Mouse (Mus musculus) neural tube, embryonic 12.5 days (tissue): Measurements from ENCODE around the gene Magel2. TPM values are rescaled to one million over a fixed set of nuclear protein-coding genes. Genes with fewer than 3 reads are reported as not detected.
A peak's percentile ranks its signal among the peaks of the same experiment; 100 is the strongest.

Experiments used
- ATAC-seq: fragments of 200-750 bp; cut with Nextera tagmentation; 2 replicates; pipeline ENCODE4 v1.8.0; 2017; ENCODE audit warnings: low read depth, mild to moderate bottlenecking, moderate TSS enrichment, moderate library complexity; ENCODE audit not compliant: low FRiP score
- H3K27ac ChIP-seq: fragments of 300-500 bp; sonication (generic); 2 replicates; pipeline ENCODE4 v1.5.1; 2016
- H3K27me3 ChIP-seq: fragments of 300-500 bp; sonication (generic); replicated peaks from 2 replicates; pipeline ENCODE4 v1.6.1; 2016; ENCODE audit warnings: mild to moderate bottlenecking
- H3K36me3 ChIP-seq: fragments of 300-500 bp; sonication (generic); 2 replicates; pipeline ENCODE4 v1.6.1; 2016; ENCODE audit warnings: mild to moderate bottlenecking
- H3K4me1 ChIP-seq: fragments of 300-500 bp; sonication (generic); 2 replicates; pipeline ENCODE4 v1.6.1; 2016
- H3K4me2 ChIP-seq: fragments of 300-500 bp; sonication (generic); replicated peaks from 2 replicates; pipeline ENCODE4 v1.6.1; 2016; ENCODE audit warnings: mild to moderate bottlenecking
- H3K4me3 ChIP-seq: fragments of 300-500 bp; sonication (generic); 2 replicates; pipeline ENCODE4 v1.5.1; 2016
- H3K9ac ChIP-seq: fragments of 300-500 bp; sonication (generic); 2 replicates; pipeline ENCODE4 v1.6.1; 2016; ENCODE audit warnings: mild to moderate bottlenecking
- H3K9me3 ChIP-seq: fragments of 300-500 bp; sonication (generic); 2 replicates; pipeline ENCODE4 v1.6.1; 2016; ENCODE audit warnings: mild to moderate bottlenecking
- WGBS: fragments of 180-500 bp; shearing (Covaris S2); methylation state at CpG from one replicate; pipeline ENCODE4 v1.1.7; 2016; 5-methylcytosine and 5-hydroxymethylcytosine counted together
- polyA plus RNA-seq: library from polyadenylated mRNA; unstranded; fragments of >200 nt; fragmentation: Nextera tagmentation; extraction: Ambion mirVana; gene quantifications from 2 replicates; pipeline ENCODE4 v1.2.1, GENCODE M21; 2016

Magel2 gene
- polyA plus RNA-seq, 1 experiment from 2014 or later = 7.2 TPM

DNA sequence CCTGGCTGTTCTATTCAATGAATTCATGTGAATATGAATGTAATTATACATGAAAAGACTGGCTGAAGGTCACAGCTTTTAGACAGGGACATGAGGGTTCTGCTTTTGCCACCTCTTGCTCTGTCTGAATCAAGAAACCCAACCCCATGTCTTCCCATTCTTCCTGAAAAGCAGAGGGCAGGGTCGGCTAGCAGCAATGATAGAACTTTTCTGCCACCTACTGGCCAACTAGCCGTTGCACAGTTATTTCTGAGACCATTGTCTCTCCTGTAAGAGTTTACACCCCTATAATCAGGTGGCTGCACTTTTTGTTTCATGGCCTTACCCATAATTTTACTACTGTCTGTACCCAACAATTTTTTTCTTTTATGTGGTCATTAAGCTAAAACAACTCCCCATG, 5.6 kb downstream of the Magel2 start:
- ATAC-seq = no peak
- peaks cover 12% of the 10 kb centered on the region; the same call in 1 of the 2 replicates for H3K4me1 ChIP-seq
- no peak overlapping the region for H3K4me3 ChIP-seq
- no peak overlapping the region for H3K27ac ChIP-seq
- WGBS = 12% methylated on average over 2 of the region's 2 CpGs
- peaks cover 26% of the 10 kb centered on the region for H3K9me3 ChIP-seq
- no peak overlapping the region for H3K4me2 ChIP-seq
- H3K27me3 ChIP-seq = no peaks in the 10 kb centered on the region
- no peaks in the 10 kb centered on the region for H3K36me3 ChIP-seq
- no peak overlapping the region for H3K9ac ChIP-seq

- Histone ChIP-seq H3K4me3 (no peak overlapping the region), H3K27me3 (no peaks in the 10 kb centered on the region), H3K27ac (no peak overlapping the region), H3K9me3 (no peaks in the 10 kb centered on the region), H3K9ac (no peak overlapping the region), H3K4me1 (no peaks in the 10 kb centered on the region), H3K36me3 (no peaks in the 10 kb centered on the region), H3K4me2 (no peak overlapping the region)
- 45% methylated on average over 4 of the region's 4 CpGs for WGBS
- no peak for ATAC-seq
These were observed 11.5 kb downstream of the Magel2 start for GRCm38 (mm10) chr7:62388291-62388690.

DNA sequence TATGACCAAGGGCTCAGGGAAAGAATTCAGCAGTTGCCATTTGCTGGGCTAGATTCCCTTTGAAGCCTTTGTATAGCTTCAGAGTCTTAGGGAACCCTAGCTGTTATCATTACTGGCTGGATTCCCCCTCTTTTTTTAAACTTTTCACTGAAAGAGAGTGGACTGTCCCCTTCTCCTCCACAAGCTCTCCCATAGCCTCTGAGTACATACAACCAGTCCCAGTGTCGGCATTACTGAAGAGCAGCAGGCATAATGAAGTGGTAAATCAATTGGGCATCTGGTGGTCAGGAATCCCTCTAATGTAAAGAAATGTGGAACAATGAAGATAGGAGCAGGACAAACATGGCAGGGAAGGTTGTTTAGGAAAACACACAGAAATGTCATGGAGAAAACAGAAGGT, 15.4 kb downstream of the Magel2 start:
- no peak overlapping the region for H3K4me3 ChIP-seq
- no peak for ATAC-seq
- H3K4me1 ChIP-seq = no peaks in the 10 kb centered on the region
- H3K4me2 ChIP-seq = no peak overlapping the region
- no peak overlapping the region for H3K27ac ChIP-seq
- no peak overlapping the region for H3K9ac ChIP-seq
- WGBS = 50% methylated on average over 1 of the region's 1 CpGs
- H3K36me3 ChIP-seq = no peaks in the 10 kb centered on the region
- no peaks in the 10 kb centered on the region for H3K27me3 ChIP-seq
- no peaks in the 10 kb centered on the region for H3K9me3 ChIP-seq

GRCm38 (mm10) chr7:62406573-62407050, 29.8 kb downstream of the Magel2 start:
- H3K9ac ChIP-seq = 0 out of 2 replicates have a peak overlapping the region, but pooled peaks have one; percentile 30
- peak overlapping the region; percentile 51 for H3K4me2 ChIP-seq
- 0 out of 2 replicates have a peak overlapping the region, but pooled peaks have one; percentile 15 for H3K4me3 ChIP-seq
- H3K27ac ChIP-seq = no peak overlapping the region
- peak; percentile 65; the same call in 1 of the 2 replicates for ATAC-seq
- 41% methylated on average over 19 of the region's 19 CpGs for WGBS
- H3K36me3 ChIP-seq = no peaks in the 10 kb centered on the region
- no peaks in the 10 kb centered on the region for H3K9me3 ChIP-seq
- H3K27me3 ChIP-seq = no peaks in the 10 kb centered on the region
- H3K4me1 ChIP-seq = 0 out of 2 replicates have a peak, but pooled peaks cover 4% of the 10 kb centered on the region

- no peak overlapping the region for H3K4me3 ChIP-seq
- H3K4me1 ChIP-seq = 0 out of 2 replicates have a peak, but pooled peaks cover 4% of the 10 kb centered on the region
- H3K27me3 ChIP-seq = no peaks in the 10 kb centered on the region
- H3K9ac ChIP-seq = no peak overlapping the region
- no peak overlapping the region for H3K27ac ChIP-seq
- H3K36me3 ChIP-seq = no peaks in the 10 kb centered on the region
- H3K9me3 ChIP-seq = no peaks in the 10 kb centered on the region
- 31% methylated on average over 3 of the region's 3 CpGs for WGBS
- no peak overlapping the region for H3K4me2 ChIP-seq
- ATAC-seq = no peak
These were observed 31.0 kb downstream of the Magel2 start for GRCm38 (mm10) chr7:62407803-62408202.

- H3K36me3 ChIP-seq = no peaks in the 10 kb centered on the region
- H3K9me3 ChIP-seq = peaks cover 8% of the 10 kb centered on the region; the same call in 1 of the 2 replicates
- H3K27me3 ChIP-seq = no peaks in the 10 kb centered on the region
- no peaks in the 10 kb centered on the region for H3K4me1 ChIP-seq
- ATAC-seq = no peak
- H3K9ac ChIP-seq = no peak overlapping the region
- no peak overlapping the region for H3K4me3 ChIP-seq
- 50% methylated on average over 1 of the region's 1 CpGs for WGBS
- H3K4me2 ChIP-seq = no peak overlapping the region
- no peak overlapping the region for H3K27ac ChIP-seq
These were observed 38.4 kb downstream of the Magel2 start for GRCm38 (mm10) chr7:62415222-62415621.

- peak overlapping the region; percentile 32; the same call in 1 of the 2 replicates for H3K4me2 ChIP-seq
- H3K36me3 ChIP-seq = no peaks in the 10 kb centered on the region
- H3K9ac ChIP-seq = no peak overlapping the region
- H3K27ac ChIP-seq = 0 out of 2 replicates have a peak overlapping the region, but pooled peaks have one; percentile 2
- no peak overlapping the region for H3K4me3 ChIP-seq
- no peak for ATAC-seq
- no peaks in the 10 kb centered on the region for H3K27me3 ChIP-seq
- no peaks in the 10 kb centered on the region for H3K4me1 ChIP-seq
- peaks cover 8% of the 10 kb centered on the region; the same call in 1 of the 2 replicates for H3K9me3 ChIP-seq
These were observed 39.4 kb downstream of the Magel2 start for GRCm38 (mm10) chr7:62416173-62416572.

- no peak for ATAC-seq
- no peak overlapping the region for H3K27ac ChIP-seq
- no peaks in the 10 kb centered on the region for H3K4me1 ChIP-seq
- peak overlapping the region; percentile 58 for H3K4me2 ChIP-seq
- H3K4me3 ChIP-seq = peak overlapping the region; percentile 53
- H3K9ac ChIP-seq = peak overlapping the region; percentile 83
- H3K36me3 ChIP-seq = no peaks in the 10 kb centered on the region
- no peaks in the 10 kb centered on the region for H3K27me3 ChIP-seq
- WGBS = 57% methylated on average over 9 of the region's 9 CpGs
- H3K9me3 ChIP-seq = peaks cover 8% of the 10 kb centered on the region; the same call in 1 of the 2 replicates
These were observed 41.5 kb downstream of the Magel2 start for GRCm38 (mm10) chr7:62418346-62418745.

GRCm38 (mm10) chr7:62419105-62419492, 42.3 kb downstream of the Magel2 start:
- ATAC-seq = peak; percentile 55; the same call in 1 of the 2 replicates
- 50% methylated on average over 17 of the region's 17 CpGs for WGBS

GRCm38 (mm10) chr7:62419493-62420360, 42.9 kb downstream of the Magel2 start, which contains the start of gene Mkrn3:
TSS of gene Mkrn3 (minus strand) at chr7:62420139.
- 23% methylated on average over 48 of the region's 49 CpGs for WGBS
- H3K36me3 ChIP-seq = no peaks in the 10 kb centered on the region

More at GRCm38 (mm10) chr7:62419105-62419492, 42.3 kb downstream of the Magel2 start:
- peaks cover 8% of the 10 kb centered on the region; the same call in 1 of the 2 replicates for H3K9me3 ChIP-seq
- H3K27ac ChIP-seq = peak overlapping the region; percentile 69
- peak overlapping the region; percentile 58 for H3K4me2 ChIP-seq
- no peaks in the 10 kb centered on the region for H3K27me3 ChIP-seq
- H3K9ac ChIP-seq = peak overlapping the region; percentile 83
- peak overlapping the region; percentile 53 for H3K4me3 ChIP-seq
- H3K4me1 ChIP-seq = no peaks in the 10 kb centered on the region
- no peaks in the 10 kb centered on the region for H3K36me3 ChIP-seq

GRCm38 (mm10) chr7:62420566-62420965, 43.8 kb downstream of the Magel2 start:
- WGBS = 40% methylated on average over 6 of the region's 6 CpGs
- Histone ChIP-seq H3K9ac (peak overlapping the region; percentile 7; the same call in 1 of the 2 replicates), H3K4me2 (peak overlapping the region; percentile 58), H3K36me3 (no peaks in the 10 kb centered on the region), H3K27me3 (no peaks in the 10 kb centered on the region), H3K4me3 (peak overlapping the region; percentile 53), H3K9me3 (peaks cover 8% of the 10 kb centered on the region; the same call in 1 of the 2 replicates), H3K27ac (peak overlapping the region; percentile 53; the same call in 1 of the 2 replicates), H3K4me1 (no peaks in the 10 kb centered on the region)
- ATAC-seq = 0 out of 2 replicates have a peak, but pooled peaks have one; percentile 29

More at GRCm38 (mm10) chr7:62419493-62420360, 42.9 kb downstream of the Magel2 start, which contains the start of gene Mkrn3:
- Histone ChIP-seq H3K4me1 (no peaks in the 10 kb centered on the region), H3K4me2 (peak within 1 kb of the TSS; percentile 58), H3K27me3 (no peaks in the 10 kb centered on the region), H3K9ac (peak within 1 kb of the TSS; percentile 83), H3K4me3 (peak within 1 kb of the TSS; percentile 53), H3K9me3 (peaks cover 8% of the 10 kb centered on the region; the same call in 1 of the 2 replicates), H3K27ac (peak within 1 kb of the TSS; percentile 69)
- peak; percentile 87 for ATAC-seq

GRCm38 (mm10) chr7:62423210-62423609, 46.4 kb downstream of the Magel2 start:
- no peaks in the 10 kb centered on the region for H3K27me3 ChIP-seq

More at GRCm38 (mm10) chr7:62423210-62423609, 46.4 kb downstream of the Magel2 start:
- Histone ChIP-seq H3K27ac (0 out of 2 replicates have a peak overlapping the region, but pooled peaks have one; percentile 20), H3K9ac (no peak overlapping the region), H3K9me3 (peaks cover 8% of the 10 kb centered on the region; the same call in 1 of the 2 replicates), H3K4me1 (no peaks in the 10 kb centered on the region), H3K4me3 (0 out of 2 replicates have a peak overlapping the region, but pooled peaks have one; percentile 13), H3K4me2 (peak overlapping the region; percentile 44), H3K36me3 (no peaks in the 10 kb centered on the region)
- ATAC-seq = peak; percentile 23; the same call in 1 of the 2 replicates
- 35% methylated on average over 4 of the region's 4 CpGs for WGBS
